Mouse (Mus musculus): ENCODE data around the gene Gm20696.

Gm20696 gene

GRCm38 (mm10) chr6:99364545-99364944 lies 302.1 kb downstream of the Gm20696 start:
- no peak for DNase-seq (ENCODE audit: low read depth, low spot score)

GRCm38 (mm10) chr6:99360581-99360980 lies 306.0 kb downstream of the Gm20696 start:
- no peak for DNase-seq (ENCODE audit: low read depth, low spot score)

- no peak for DNase-seq (ENCODE audit: low read depth, low spot score)
These were observed 306.7 kb downstream of the Gm20696 start for GRCm38 (mm10) chr6:99359765-99360499.

GRCm38 (mm10) chr6:99359036-99359698 lies 307.4 kb downstream of the Gm20696 start:
- DNase-seq (ENCODE audit: low read depth, low spot score), result no peak

- no peak for DNase-seq (ENCODE audit: low read depth, low spot score)
These were observed 308.7 kb downstream of the Gm20696 start for GRCm38 (mm10) chr6:99357931-99358330.

GRCm38 (mm10) chr6:99354338-99354737 lies 312.3 kb downstream of the Gm20696 start:
- DNase-seq (ENCODE audit: low read depth, low spot score), result no peak

- DNase-seq (ENCODE audit: low read depth, low spot score), result no peak
These were observed 313.2 kb downstream of the Gm20696 start for GRCm38 (mm10) chr6:99353441-99353840.

- no peak for DNase-seq (ENCODE audit: low read depth, low spot score)
These were observed 316.0 kb downstream of the Gm20696 start for GRCm38 (mm10) chr6:99350566-99350965.

- DNase-seq (ENCODE audit: low read depth, low spot score), result no peak
These were observed 316.4 kb downstream of the Gm20696 start for GRCm38 (mm10) chr6:99350156-99350555.

GRCm38 (mm10) chr6:99347836-99348235 lies 318.8 kb downstream of the Gm20696 start:
- DNase-seq (ENCODE audit: low read depth, low spot score), result no peak

GRCm38 (mm10) chr6:99344966-99345365 lies 321.6 kb downstream of the Gm20696 start:
- DNase-seq (ENCODE audit: low read depth, low spot score), result no peak

GRCm38 (mm10) chr6:99344357-99344756 lies 322.2 kb downstream of the Gm20696 start:
- no peak for DNase-seq (ENCODE audit: low read depth, low spot score)

- DNase-seq (ENCODE audit: low read depth, low spot score), result no peak
These were observed 322.8 kb downstream of the Gm20696 start for GRCm38 (mm10) chr6:99343815-99344214.

GRCm38 (mm10) chr6:99342416-99342815 lies 324.2 kb downstream of the Gm20696 start:
- no peak for DNase-seq (ENCODE audit: low read depth, low spot score)

- no peak for DNase-seq (ENCODE audit: low read depth, low spot score)
These were observed 325.7 kb downstream of the Gm20696 start for GRCm38 (mm10) chr6:99340902-99341301.

GRCm38 (mm10) chr6:99339986-99340721 lies 326.4 kb downstream of the Gm20696 start:
- DNase-seq (ENCODE audit: low read depth, low spot score), result no peak

- no peak for DNase-seq (ENCODE audit: low read depth, low spot score)
These were observed 327.3 kb downstream of the Gm20696 start for GRCm38 (mm10) chr6:99339343-99339620.

- DNase-seq (ENCODE audit: low read depth, low spot score), result no peak
These were observed 327.8 kb downstream of the Gm20696 start for GRCm38 (mm10) chr6:99338593-99339342.

GRCm38 (mm10) chr6:99338174-99338573 lies 328.4 kb downstream of the Gm20696 start:
- DNase-seq (ENCODE audit: low read depth, low spot score), result no peak

GRCm38 (mm10) chr6:99337575-99337974 lies 329.0 kb downstream of the Gm20696 start:
- peak; percentile 27 for DNase-seq (ENCODE audit: low read depth, low spot score)

GRCm38 (mm10) chr6:99336191-99336590 lies 330.4 kb downstream of the Gm20696 start:
- DNase-seq (ENCODE audit: low read depth, low spot score), result no peak
